Mouse (Mus musculus) limb, embryonic 13.5 days (tissue): ENCODE measurements around the gene Hist2h3b. TPM values are rescaled to one million over a fixed set of nuclear protein-coding genes. Genes with fewer than 3 reads are reported as not detected.
"Not testable (repeated sequence)": the region's sequence is repeated elsewhere in the genome, so short reads cannot be mapped to it uniquely, and the experiment has no call there.

Source experiments
- ATAC-seq: fragments of 200-750 bp; cut with Nextera tagmentation; 2 replicates; pipeline ENCODE4 v1.8.0; 2017; ENCODE audit warnings: low read depth, moderate number of reproducible peaks, moderate TSS enrichment; ENCODE audit not compliant: low FRiP score
- H3K27ac ChIP-seq: fragments of 300-500 bp; sonication (generic); 2 replicates; pipeline ENCODE4 v1.5.1; 2015; ENCODE audit warnings: inconsistent platforms, mild to moderate bottlenecking, moderate library complexity
- H3K27me3 ChIP-seq: fragments of 300-500 bp; sonication (generic); 2 replicates; pipeline ENCODE4 v1.6.1; 2015; ENCODE audit warnings: mild to moderate bottlenecking, inconsistent platforms
- H3K36me3 ChIP-seq: fragments of 300-500 bp; sonication (generic); 2 replicates; pipeline ENCODE4 v1.6.1; 2015; ENCODE audit warnings: inconsistent platforms, mild to moderate bottlenecking, moderate library complexity
- H3K4me1 ChIP-seq: fragments of 300-500 bp; sonication (generic); 2 replicates; pipeline ENCODE4 v1.6.1; 2015; ENCODE audit warnings: inconsistent platforms
- H3K4me2 ChIP-seq: fragments of 300-500 bp; sonication (generic); replicated peaks from 2 replicates; pipeline ENCODE4 v1.6.1; 2015; ENCODE audit warnings: inconsistent platforms, mild to moderate bottlenecking, moderate library complexity
- H3K4me3 ChIP-seq: fragments of 300-500 bp; sonication (generic); 2 replicates; pipeline ENCODE4 v1.5.1; 2015; ENCODE audit warnings: moderate library complexity, mild to moderate bottlenecking, inconsistent platforms
- H3K9ac ChIP-seq: fragments of 300-500 bp; sonication (generic); 2 replicates; pipeline ENCODE4 v1.6.1; 2015; ENCODE audit warnings: mild to moderate bottlenecking, inconsistent platforms
- H3K9me3 ChIP-seq: fragments of 300-500 bp; sonication (generic); 2 replicates; pipeline ENCODE4 v1.6.1; 2016; ENCODE audit warnings: inconsistent platforms
- WGBS: fragments of 180-500 bp; shearing (Covaris S2); methylation state at CpG from one replicate; pipeline ENCODE4 v1.1.7; 2015; 5-methylcytosine and 5-hydroxymethylcytosine counted together
- polyA plus RNA-seq: library from polyadenylated mRNA; unstranded; fragments of >200 nt; fragmentation: Nextera tagmentation; extraction: Ambion mirVana; gene quantifications from 2 replicates; pipeline ENCODE4 v1.2.1, GENCODE M21; 2015

Hist2h3b gene
- polyA plus RNA-seq, 1 experiment from 2014 or later: 91.9 TPM

- Histone ChIP-seq H3K9ac (peak within 1 kb of the TSS; percentile 84), H3K4me2 (peak within 1 kb of the TSS; percentile 84), H3K4me1 (peaks cover 5% of the 10 kb centered on the region), H3K36me3 (no peaks in the 10 kb centered on the region), H3K9me3 (no peaks in the 10 kb centered on the region), H3K27me3 (no peaks in the 10 kb centered on the region), H3K4me3 (peak within 1 kb of the TSS; percentile 59), H3K27ac (peak within 1 kb of the TSS; percentile 97)
- WGBS: under 1% methylated on average over 45 of the region's 45 CpGs
- ATAC-seq: peak; percentile 98
Measured at GRCm38 (mm10) chr3:96269511-96270474, 1.3 kb downstream of the Hist2h3b start, which contains the start of gene Hist2h2bb. Gene Hist2h2bb, plus strand, starts transcription at chr3:96269752.

GRCm38 (mm10) chr3:96273591-96274465, 5.4 kb downstream of the Hist2h3b start:
- no peaks in the 10 kb centered on the region for H3K27me3 ChIP-seq
- H3K4me3 ChIP-seq: no peak overlapping the region
- no peaks in the 10 kb centered on the region for H3K36me3 ChIP-seq
- no peaks in the 10 kb centered on the region for H3K9me3 ChIP-seq
- no peak overlapping the region for H3K27ac ChIP-seq
- no peak overlapping the region for H3K9ac ChIP-seq
- H3K4me1 ChIP-seq: peaks cover 6% of the 10 kb centered on the region; the same call in 1 of the 2 replicates
- WGBS: 90% methylated on average over 17 of the region's 17 CpGs
- ATAC-seq: no peak
- no peak overlapping the region for H3K4me2 ChIP-seq

GRCm38 (mm10) chr3:96277428-96277799, 9.0 kb downstream of the Hist2h3b start:
- H3K9me3 ChIP-seq: no peaks in the 10 kb centered on the region
- ATAC-seq: no peak
- peak overlapping the region; percentile 88 for H3K27ac ChIP-seq
- no peaks in the 10 kb centered on the region for H3K36me3 ChIP-seq
- peak overlapping the region; percentile 52 for H3K4me3 ChIP-seq
- H3K4me1 ChIP-seq: peaks cover 6% of the 10 kb centered on the region; the same call in 1 of the 2 replicates
- H3K9ac ChIP-seq: peak overlapping the region; percentile 73
- peaks cover 3% of the 10 kb centered on the region for H3K27me3 ChIP-seq
- H3K4me2 ChIP-seq: peak overlapping the region; percentile 81
- 19% methylated on average over 8 of the region's 8 CpGs for WGBS

GRCm38 (mm10) chr3:96277800-96278624, 9.6 kb downstream of the Hist2h3b start:
- peak overlapping the region; percentile 81 for H3K4me2 ChIP-seq
- H3K9me3 ChIP-seq: no peaks in the 10 kb centered on the region
- H3K9ac ChIP-seq: peak overlapping the region; percentile 73
- peak overlapping the region; percentile 52 for H3K4me3 ChIP-seq
- peak overlapping the region; percentile 88 for H3K27ac ChIP-seq
- peaks cover 6% of the 10 kb centered on the region; the same call in 1 of the 2 replicates for H3K4me1 ChIP-seq
- no peaks in the 10 kb centered on the region for H3K36me3 ChIP-seq
- WGBS: under 1% methylated on average over 49 of the region's 49 CpGs
- peaks cover 5% of the 10 kb centered on the region for H3K27me3 ChIP-seq
- peak; percentile 97 for ATAC-seq

- H3K36me3 ChIP-seq: no peaks in the 10 kb centered on the region
- WGBS: 58% methylated on average over 6 of the region's 6 CpGs
- no peaks in the 10 kb centered on the region for H3K9me3 ChIP-seq
- H3K4me3 ChIP-seq: no peak overlapping the region
- peaks cover 17% of the 10 kb centered on the region for H3K27me3 ChIP-seq
- H3K4me1 ChIP-seq: peaks cover 6% of the 10 kb centered on the region; the same call in 1 of the 2 replicates
- ATAC-seq: no peak
- no peak overlapping the region for H3K4me2 ChIP-seq
- no peak overlapping the region for H3K27ac ChIP-seq
- no peak overlapping the region for H3K9ac ChIP-seq
Measured at GRCm38 (mm10) chr3:96280660-96281059, 12.2 kb downstream of the Hist2h3b start.

- Histone ChIP-seq H3K27me3 (peaks cover 21% of the 10 kb centered on the region), H3K4me1 (no peaks in the 10 kb centered on the region), H3K9ac (peak overlapping the region; percentile 43), H3K9me3 (no peaks in the 10 kb centered on the region), H3K27ac (no peak overlapping the region), H3K36me3 (no peaks in the 10 kb centered on the region), H3K4me2 (peak overlapping the region; percentile 40), H3K4me3 (no peak overlapping the region)
- 15% methylated on average over 4 of the region's 4 CpGs for WGBS
- ATAC-seq: no peak
Measured at GRCm38 (mm10) chr3:96284457-96284856, 16.0 kb downstream of the Hist2h3b start.

- ATAC-seq, H3K27ac ChIP-seq, H3K9ac ChIP-seq, H3K4me2 ChIP-seq, H3K36me3 ChIP-seq, H3K4me1 ChIP-seq, H3K4me3 ChIP-seq, H3K9me3 ChIP-seq: not testable (repeated sequence)
- H3K27me3 ChIP-seq: peaks cover 18% of the 10 kb centered on the region
- 89% methylated on average over 11 of the region's 11 CpGs for WGBS
Measured at GRCm38 (mm10) chr3:96287334-96287733, 18.9 kb downstream of the Hist2h3b start.

GRCm38 (mm10) chr3:96289201-96289600, 20.7 kb downstream of the Hist2h3b start:
- Histone ChIP-seq H3K4me2 (no peak overlapping the region), H3K4me1 (no peaks in the 10 kb centered on the region), H3K27me3 (peaks cover 6% of the 10 kb centered on the region), H3K4me3 (no peak overlapping the region), H3K27ac (no peak overlapping the region), H3K9ac (no peak overlapping the region), H3K36me3 (no peaks in the 10 kb centered on the region), H3K9me3 (no peaks in the 10 kb centered on the region)
- 69% methylated on average over 3 of the region's 3 CpGs for WGBS
- ATAC-seq: no peak

- H3K4me2 ChIP-seq, H3K27ac ChIP-seq, H3K4me3 ChIP-seq, H3K27me3 ChIP-seq, H3K36me3 ChIP-seq, H3K9me3 ChIP-seq, H3K4me1 ChIP-seq, ATAC-seq, H3K9ac ChIP-seq: not testable (repeated sequence)
- 96% methylated on average over 3 of the region's 3 CpGs for WGBS
Measured at GRCm38 (mm10) chr3:96290727-96291126, 22.3 kb downstream of the Hist2h3b start.

- peaks cover 7% of the 10 kb centered on the region; the same call in 1 of the 2 replicates for H3K9me3 ChIP-seq
- H3K27ac ChIP-seq: no peak overlapping the region
- H3K9ac ChIP-seq: no peak overlapping the region
- H3K36me3 ChIP-seq: no peaks in the 10 kb centered on the region
- no peaks in the 10 kb centered on the region for H3K4me1 ChIP-seq
- ATAC-seq: no peak
- no peak overlapping the region for H3K4me2 ChIP-seq
- no peak overlapping the region for H3K4me3 ChIP-seq
- WGBS: 42% methylated on average over 6 of the region's 6 CpGs
- H3K27me3 ChIP-seq: no peaks in the 10 kb centered on the region
Measured at GRCm38 (mm10) chr3:96292641-96293040, 24.2 kb downstream of the Hist2h3b start.

GRCm38 (mm10) chr3:96293368-96293767, 24.9 kb downstream of the Hist2h3b start:
- H3K9me3 ChIP-seq: peaks cover 7% of the 10 kb centered on the region; the same call in 1 of the 2 replicates
- 55% methylated on average over 5 of the region's 5 CpGs for WGBS
- H3K36me3 ChIP-seq: no peaks in the 10 kb centered on the region
- H3K4me2 ChIP-seq: no peak overlapping the region
- no peaks in the 10 kb centered on the region for H3K4me1 ChIP-seq
- H3K9ac ChIP-seq: no peak overlapping the region
- H3K27ac ChIP-seq: no peak overlapping the region
- H3K27me3 ChIP-seq: no peaks in the 10 kb centered on the region
- ATAC-seq: no peak
- no peak overlapping the region for H3K4me3 ChIP-seq
